Mouse (Mus musculus) activated CD4-positive, CD25-positive, alpha-beta regulatory T cell, adult 4 months (primary cell): ENCODE results near the gene Ttc22. TPM values are rescaled to one million over a fixed set of nuclear protein-coding genes. Genes with fewer than 3 reads are reported as not detected.

Experiments used
- ATAC-seq: one replicate; pipeline ENCODE4 v1.8.0; 2017
- polyA plus RNA-seq, 2 experiments: library from polyadenylated mRNA; unstranded; fragments of 100-300 nt; shearing (Covaris generic); gene quantifications; one replicate each; pipeline ENCODE4 v1.2.1; 2017

Ttc22 gene
- not detected for polyA plus RNA-seq

- no peak for ATAC-seq
Measured at GRCm38 (mm10) chr4:106622030-106622493, at the start of gene Ttc22. Gene Ttc22 (plus strand): TSS chr4:106622432.

- no peak for ATAC-seq
Measured at GRCm38 (mm10) chr4:106575022-106575421, 47.2 kb upstream of the Ttc22 start.

GRCm38 (mm10) chr4:106577511-106577910 is 44.7 kb upstream of the Ttc22 start:
- ATAC-seq: no peak

GRCm38 (mm10) chr4:106581176-106581864 is 40.9 kb upstream of the Ttc22 start:
- ATAC-seq: no peak

GRCm38 (mm10) chr4:106581865-106582204 is 40.4 kb upstream of the Ttc22 start:
- no peak for ATAC-seq

- ATAC-seq: no peak
Measured at GRCm38 (mm10) chr4:106582428-106583153, 39.6 kb upstream of the Ttc22 start.

GRCm38 (mm10) chr4:106584665-106585064 is 37.6 kb upstream of the Ttc22 start:
- ATAC-seq: no peak

- no peak for ATAC-seq
Measured at GRCm38 (mm10) chr4:106587075-106587474, 35.2 kb upstream of the Ttc22 start.

GRCm38 (mm10) chr4:106590142-106590541 is 32.1 kb upstream of the Ttc22 start:
- ATAC-seq: peak; percentile 85

GRCm38 (mm10) chr4:106590871-106591270 is 31.4 kb upstream of the Ttc22 start:
- no peak for ATAC-seq

- no peak for ATAC-seq
Measured at GRCm38 (mm10) chr4:106593636-106594035, 28.6 kb upstream of the Ttc22 start.

GRCm38 (mm10) chr4:106596200-106596599 is 26.0 kb upstream of the Ttc22 start:
- no peak for ATAC-seq

GRCm38 (mm10) chr4:106597055-106597454 is 25.2 kb upstream of the Ttc22 start:
- ATAC-seq: no peak

GRCm38 (mm10) chr4:106597741-106598140 is 24.5 kb upstream of the Ttc22 start:
- no peak for ATAC-seq

GRCm38 (mm10) chr4:106599415-106599814 is 22.8 kb upstream of the Ttc22 start:
- no peak for ATAC-seq

- ATAC-seq: no peak
Measured at GRCm38 (mm10) chr4:106600770-106601169, 21.5 kb upstream of the Ttc22 start.

- no peak for ATAC-seq
Measured at GRCm38 (mm10) chr4:106606639-106607554, 15.3 kb upstream of the Ttc22 start.

GRCm38 (mm10) chr4:106607905-106608304 is 14.3 kb upstream of the Ttc22 start:
- no peak for ATAC-seq

GRCm38 (mm10) chr4:106613105-106613504 is 9.1 kb upstream of the Ttc22 start:
- no peak for ATAC-seq

- ATAC-seq: no peak
Measured at GRCm38 (mm10) chr4:106613560-106613959, 8.7 kb upstream of the Ttc22 start.

GRCm38 (mm10) chr4:106614180-106614797 is 7.9 kb upstream of the Ttc22 start:
- no peak for ATAC-seq

- ATAC-seq: no peak
Measured at GRCm38 (mm10) chr4:106614881-106615280, 7.4 kb upstream of the Ttc22 start.

- ATAC-seq: no peak
Measured at GRCm38 (mm10) chr4:106615637-106616036, 6.6 kb upstream of the Ttc22 start.
